Mouse (Mus musculus): ENCODE measurements around the gene Ppp1r9a. TPM values are rescaled to one million over a fixed set of nuclear protein-coding genes. Genes with fewer than 3 reads are reported as not detected.
A peak's percentile ranks its signal among the peaks of the same experiment; 100 is the strongest.

Gene Ppp1r9a
- polyA plus RNA-seq, 1 experiment from 2014 or later, result 19.2 TPM

GRCm38 (mm10) chr6:4994161-4994919 is 91.6 kb downstream of the Ppp1r9a start:
- H3K4me3 ChIP-seq, result no peak overlapping the region
- no peaks in the 10 kb centered on the region for H3K9me3 ChIP-seq
- peaks cover 29% of the 10 kb centered on the region for H3K4me1 ChIP-seq (replicated peaks)
- H3K27ac ChIP-seq, result peak overlapping the region; percentile 36
- no peaks in the 10 kb centered on the region for H3K27me3 ChIP-seq (ENCODE audit: insufficient read depth, poor library complexity, severe bottlenecking)
- no peaks in the 10 kb centered on the region for H3K36me3 ChIP-seq
- DNase-seq (ENCODE audit: low spot score), result no peak
- 48% methylated on average over 14 of the region's 14 CpGs for WGBS

- H3K4me3 ChIP-seq, result no peak overlapping the region
- no peaks in the 10 kb centered on the region for H3K36me3 ChIP-seq
- H3K4me1 ChIP-seq (replicated peaks), result peaks cover 37% of the 10 kb centered on the region
- no peaks in the 10 kb centered on the region for H3K27me3 ChIP-seq (ENCODE audit: insufficient read depth, poor library complexity, severe bottlenecking)
- no peak overlapping the region; the same call in 1 of the 2 replicates for H3K27ac ChIP-seq
- DNase-seq (ENCODE audit: low spot score), result no peak
- WGBS, result 93% methylated on average over 6 of the region's 6 CpGs
- no peaks in the 10 kb centered on the region for H3K9me3 ChIP-seq
Observed at GRCm38 (mm10) chr6:4997599-4997998, 94.9 kb downstream of the Ppp1r9a start.

GRCm38 (mm10) chr6:4998929-4999328 is 96.2 kb downstream of the Ppp1r9a start:
- no peaks in the 10 kb centered on the region for H3K36me3 ChIP-seq
- no peaks in the 10 kb centered on the region for H3K27me3 ChIP-seq (ENCODE audit: insufficient read depth, poor library complexity, severe bottlenecking)
- DNase-seq (ENCODE audit: low spot score), result no peak
- H3K27ac ChIP-seq, result no peak overlapping the region
- H3K9me3 ChIP-seq, result no peaks in the 10 kb centered on the region
- peaks cover 28% of the 10 kb centered on the region for H3K4me1 ChIP-seq (replicated peaks)
- 65% methylated on average over 4 of the region's 4 CpGs for WGBS
- no peak overlapping the region for H3K4me3 ChIP-seq

GRCm38 (mm10) chr6:5000788-5001187 is 98.1 kb downstream of the Ppp1r9a start:
- Histone ChIP-seq H3K9me3 (no peaks in the 10 kb centered on the region), H3K36me3 (no peaks in the 10 kb centered on the region), H3K27ac (no peak overlapping the region), H3K4me3 (no peak overlapping the region), H3K27me3 (ENCODE audit: insufficient read depth, poor library complexity, severe bottlenecking) (no peaks in the 10 kb centered on the region), H3K4me1 (replicated peaks) (peaks cover 19% of the 10 kb centered on the region)
- WGBS, result 62% methylated on average over 8 of the region's 8 CpGs
- no peak for DNase-seq (ENCODE audit: low spot score)

- 71% methylated on average over 22 of the region's 22 CpGs for WGBS
- no peaks in the 10 kb centered on the region for H3K9me3 ChIP-seq
- no peak for DNase-seq (ENCODE audit: low spot score)
- peak overlapping the region; percentile 46 for H3K27ac ChIP-seq
- no peak overlapping the region for H3K4me3 ChIP-seq
- H3K36me3 ChIP-seq, result no peaks in the 10 kb centered on the region
- H3K27me3 ChIP-seq (ENCODE audit: insufficient read depth, poor library complexity, severe bottlenecking), result no peaks in the 10 kb centered on the region
- H3K4me1 ChIP-seq (replicated peaks), result peaks cover 41% of the 10 kb centered on the region
Observed at GRCm38 (mm10) chr6:5005491-5006275, 103.0 kb downstream of the Ppp1r9a start.

- Histone ChIP-seq H3K36me3 (no peaks in the 10 kb centered on the region), H3K27ac (no peak overlapping the region), H3K27me3 (ENCODE audit: insufficient read depth, poor library complexity, severe bottlenecking) (no peaks in the 10 kb centered on the region), H3K9me3 (no peaks in the 10 kb centered on the region), H3K4me3 (no peak overlapping the region), H3K4me1 (replicated peaks) (peaks cover 46% of the 10 kb centered on the region)
- DNase-seq (ENCODE audit: low spot score), result no peak
- 88% methylated on average over 6 of the region's 6 CpGs for WGBS
Observed at GRCm38 (mm10) chr6:5006283-5006946, 103.7 kb downstream of the Ppp1r9a start.

- DNase-seq (ENCODE audit: low spot score), result no peak
Observed at GRCm38 (mm10) chr6:5008166-5008565, 105.4 kb downstream of the Ppp1r9a start.

GRCm38 (mm10) chr6:5008603-5009002 is 105.9 kb downstream of the Ppp1r9a start:
- peak overlapping the region; percentile 59; the same call in 1 of the 2 replicates for H3K27ac ChIP-seq
- H3K4me1 ChIP-seq (replicated peaks), result peaks cover 68% of the 10 kb centered on the region
- DNase-seq (ENCODE audit: low spot score), result no peak
- no peaks in the 10 kb centered on the region for H3K9me3 ChIP-seq
- H3K36me3 ChIP-seq, result no peaks in the 10 kb centered on the region
- no peaks in the 10 kb centered on the region for H3K27me3 ChIP-seq (ENCODE audit: insufficient read depth, poor library complexity, severe bottlenecking)
- no peak overlapping the region for H3K4me3 ChIP-seq
- 70% methylated on average over 15 of the region's 15 CpGs for WGBS

More at GRCm38 (mm10) chr6:5008166-5008565, 105.4 kb downstream of the Ppp1r9a start:
- H3K9me3 ChIP-seq, result no peaks in the 10 kb centered on the region
- peaks cover 64% of the 10 kb centered on the region for H3K4me1 ChIP-seq (replicated peaks)
- no peak overlapping the region for H3K4me3 ChIP-seq
- H3K36me3 ChIP-seq, result no peaks in the 10 kb centered on the region
- peak overlapping the region; percentile 14; the same call in 1 of the 2 replicates for H3K27ac ChIP-seq
- WGBS, result 57% methylated on average over 2 of the region's 2 CpGs
- H3K27me3 ChIP-seq (ENCODE audit: insufficient read depth, poor library complexity, severe bottlenecking), result no peaks in the 10 kb centered on the region

GRCm38 (mm10) chr6:5010553-5011416 is 108.1 kb downstream of the Ppp1r9a start:
- WGBS, result 21% methylated on average over 11 of the region's 11 CpGs
- Histone ChIP-seq H3K9me3 (no peaks in the 10 kb centered on the region), H3K27me3 (ENCODE audit: insufficient read depth, poor library complexity, severe bottlenecking) (no peaks in the 10 kb centered on the region), H3K36me3 (no peaks in the 10 kb centered on the region), H3K4me3 (no peak overlapping the region), H3K27ac (peak overlapping the region; percentile 83), H3K4me1 (replicated peaks) (peaks cover 64% of the 10 kb centered on the region)
- peak; percentile 56 for DNase-seq (ENCODE audit: low spot score)

GRCm38 (mm10) chr6:5012794-5013193 is 110.1 kb downstream of the Ppp1r9a start:
- no peak overlapping the region for H3K4me3 ChIP-seq
- WGBS, result 12% methylated on average over 4 of the region's 4 CpGs
- peaks cover 55% of the 10 kb centered on the region for H3K4me1 ChIP-seq (replicated peaks)
- H3K27me3 ChIP-seq (ENCODE audit: insufficient read depth, poor library complexity, severe bottlenecking), result no peaks in the 10 kb centered on the region
- no peaks in the 10 kb centered on the region for H3K9me3 ChIP-seq
- no peaks in the 10 kb centered on the region for H3K36me3 ChIP-seq
- peak overlapping the region; percentile 83 for H3K27ac ChIP-seq
- no peak for DNase-seq (ENCODE audit: low spot score)

GRCm38 (mm10) chr6:5014567-5014966 is 111.8 kb downstream of the Ppp1r9a start:
- Histone ChIP-seq H3K9me3 (no peaks in the 10 kb centered on the region), H3K4me3 (no peak overlapping the region), H3K4me1 (replicated peaks) (peaks cover 55% of the 10 kb centered on the region), H3K27me3 (ENCODE audit: insufficient read depth, poor library complexity, severe bottlenecking) (no peaks in the 10 kb centered on the region), H3K36me3 (no peaks in the 10 kb centered on the region), H3K27ac (no peak overlapping the region)
- 95% methylated on average over 6 of the region's 6 CpGs for WGBS
- DNase-seq (ENCODE audit: low spot score), result no peak

- H3K4me1 ChIP-seq (replicated peaks), result peaks cover 54% of the 10 kb centered on the region
- no peak for DNase-seq (ENCODE audit: low spot score)
- H3K36me3 ChIP-seq, result no peaks in the 10 kb centered on the region
- no peak overlapping the region for H3K4me3 ChIP-seq
- H3K9me3 ChIP-seq, result no peaks in the 10 kb centered on the region
- peak overlapping the region; percentile 62; the same call in 1 of the 2 replicates for H3K27ac ChIP-seq
- no peaks in the 10 kb centered on the region for H3K27me3 ChIP-seq (ENCODE audit: insufficient read depth, poor library complexity, severe bottlenecking)
- WGBS, result 65% methylated on average over 2 of the region's 2 CpGs
Observed at GRCm38 (mm10) chr6:5015173-5015572, 112.5 kb downstream of the Ppp1r9a start.
